Mouse (Mus musculus) thymus, postnatal 36 days (tissue): ENCODE results near the gene Mef2d.

Source experiments
- DNase-seq, 2 experiments: peaks; one replicate each; pipeline ENCODE4 v3.0.0; 2022; ENCODE audit warnings: mixed read lengths in 2 of 2

The Mef2d gene

GRCm38 (mm10) chr3:88191146-88191545 lies 49.0 kb downstream of the Mef2d start:
- no peak for DNase-seq

GRCm38 (mm10) chr3:88191820-88192616 lies 49.8 kb downstream of the Mef2d start:
- DNase-seq, result no peak

GRCm38 (mm10) chr3:88197741-88198504 lies 55.8 kb downstream of the Mef2d start:
- DNase-seq, result no peak

GRCm38 (mm10) chr3:88198505-88199020 lies 56.4 kb downstream of the Mef2d start:
- no peak for DNase-seq

GRCm38 (mm10) chr3:88199541-88200110 lies 57.5 kb downstream of the Mef2d start:
- no peak for DNase-seq

GRCm38 (mm10) chr3:88200161-88200971 lies 58.2 kb downstream of the Mef2d start:
- DNase-seq, result no peak

GRCm38 (mm10) chr3:88200972-88201330 lies 58.8 kb downstream of the Mef2d start:
- peak; percentile 29 to 45 for DNase-seq

- no peak for DNase-seq
Observed at GRCm38 (mm10) chr3:88201640-88202039, 59.5 kb downstream of the Mef2d start.

GRCm38 (mm10) chr3:88202986-88203385 lies 60.8 kb downstream of the Mef2d start:
- no peak for DNase-seq

- DNase-seq, result no peak
Observed at GRCm38 (mm10) chr3:88203456-88203855, 61.3 kb downstream of the Mef2d start.

- DNase-seq, result no peak
Observed at GRCm38 (mm10) chr3:88203999-88204700, 62.0 kb downstream of the Mef2d start.

GRCm38 (mm10) chr3:88204751-88205150 lies 62.6 kb downstream of the Mef2d start:
- DNase-seq, result no peak

GRCm38 (mm10) chr3:88205176-88205562 lies 63.0 kb downstream of the Mef2d start:
- no peak for DNase-seq

GRCm38 (mm10) chr3:88205563-88206491 lies 63.7 kb downstream of the Mef2d start:
- no peak for DNase-seq

- no peak for DNase-seq
Observed at GRCm38 (mm10) chr3:88206500-88206899, 64.3 kb downstream of the Mef2d start.

- no peak for DNase-seq
Observed at GRCm38 (mm10) chr3:88206901-88207371, 64.8 kb downstream of the Mef2d start.

GRCm38 (mm10) chr3:88207451-88208100 lies 65.4 kb downstream of the Mef2d start:
- no peak for DNase-seq

GRCm38 (mm10) chr3:88208226-88208720 lies 66.1 kb downstream of the Mef2d start:
- no peak for DNase-seq

- no peak for DNase-seq
Observed at GRCm38 (mm10) chr3:88209306-88209705, 67.1 kb downstream of the Mef2d start.

- no peak for DNase-seq
Observed at GRCm38 (mm10) chr3:88210121-88210520, 67.9 kb downstream of the Mef2d start.
